Mouse (Mus musculus) CH12.LX (cell line): ENCODE data around the gene Spata13.

Experiments used
- CTCF ChIP-seq, 2 experiments: IDR thresholded peaks in 1 of 2; conservative IDR thresholded peaks in 1 of 2; 2 replicates each; pipeline ENCODE4 v1.5.1; 2011 to 2012; ENCODE audit warnings: low read depth in 2 of 2, low read length in 2 of 2, improper control_type of control experiment in 1 of 2, inconsistent platforms in 1 of 2, mild to moderate bottlenecking in 1 of 2, moderate library complexity in 1 of 2
- HCFC1 ChIP-seq: IDR thresholded peaks from 2 replicates; pipeline ENCODE4 v1.6.1; 2012; ENCODE audit warnings: low read depth, mild to moderate bottlenecking, inconsistent platforms, low read length, improper control_type of control experiment
- JUND ChIP-seq: conservative IDR thresholded peaks from 2 replicates; pipeline ENCODE4 v1.6.1; 2011; ENCODE audit warnings: low read depth, low read length, improper control_type of control experiment
- MYC ChIP-seq: IDR thresholded peaks from 2 replicates; pipeline ENCODE4 v1.6.1; 2011; ENCODE audit warnings: low read depth, mild to moderate bottlenecking, improper control_type of control experiment, low read length
- NRF1 ChIP-seq: IDR thresholded peaks from 2 replicates; pipeline ENCODE4 v1.6.1; 2014; ENCODE audit warnings: low read depth, mild to moderate bottlenecking, inconsistent platforms, low read length, improper control_type of control experiment, moderate library complexity
- PAX5 ChIP-seq: IDR thresholded peaks from 2 replicates; pipeline ENCODE4 v1.6.1; 2012; ENCODE audit warnings: low read length, inconsistent platforms, mixed read lengths
- USF2 ChIP-seq: conservative IDR thresholded peaks from 2 replicates; pipeline ENCODE4 v1.6.1; 2011; ENCODE audit warnings: low read depth, low read length, improper control_type of control experiment
- ZC3H11A ChIP-seq: IDR thresholded peaks from 2 replicates; pipeline ENCODE4 v1.6.1; 2012; ENCODE audit warnings: low read depth, mild to moderate bottlenecking, inconsistent platforms, low read length, improper control_type of control experiment

DNA sequence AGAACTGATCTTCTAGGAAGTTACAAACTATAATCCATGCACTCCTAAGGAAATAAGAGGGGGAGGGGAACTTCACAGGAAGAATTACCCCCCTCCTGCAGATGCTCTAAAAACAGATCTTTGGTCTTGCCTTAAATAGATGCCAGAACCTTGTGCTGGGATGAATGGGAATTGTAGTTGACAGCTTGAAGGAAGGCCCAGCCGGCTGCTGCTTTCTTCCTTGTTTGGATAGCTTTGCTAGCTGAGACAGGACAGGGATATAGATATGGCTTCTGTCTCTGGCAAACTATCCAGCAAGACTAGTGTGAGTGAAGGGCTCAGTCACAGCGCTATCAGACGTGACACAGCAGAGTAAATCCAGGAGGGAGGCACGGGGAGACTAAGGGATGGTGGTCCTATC is 99.9 kb downstream of the Spata13 start:
- TF ChIP-seq JUND: no peak
- no peak for TF ChIP-seq MYC
- TF ChIP-seq PAX5: no peak
- no peak for TF ChIP-seq NRF1
- no peak for TF ChIP-seq CTCF (conservative IDR thresholded peaks at IDR 0.05 in 1 of 2, IDR thresholded peaks at IDR 0.05 in 1 of 2; ENCODE audit: low read depth in 2 of 2, low read length in 2 of 2)
- TF ChIP-seq ZC3H11A: no peak
- no peak for TF ChIP-seq USF2
- no peak for TF ChIP-seq HCFC1
